Mouse (Mus musculus) induced T-regulatory cell, adult 2 months (primary cell): ENCODE data around the gene Gm20708.

Experiments
- DNase-seq: peaks from one replicate; pipeline ENCODE4 v3.0.0-alpha.2; 2012; ENCODE audit warnings: low read depth

The Gm20708 gene

DNA sequence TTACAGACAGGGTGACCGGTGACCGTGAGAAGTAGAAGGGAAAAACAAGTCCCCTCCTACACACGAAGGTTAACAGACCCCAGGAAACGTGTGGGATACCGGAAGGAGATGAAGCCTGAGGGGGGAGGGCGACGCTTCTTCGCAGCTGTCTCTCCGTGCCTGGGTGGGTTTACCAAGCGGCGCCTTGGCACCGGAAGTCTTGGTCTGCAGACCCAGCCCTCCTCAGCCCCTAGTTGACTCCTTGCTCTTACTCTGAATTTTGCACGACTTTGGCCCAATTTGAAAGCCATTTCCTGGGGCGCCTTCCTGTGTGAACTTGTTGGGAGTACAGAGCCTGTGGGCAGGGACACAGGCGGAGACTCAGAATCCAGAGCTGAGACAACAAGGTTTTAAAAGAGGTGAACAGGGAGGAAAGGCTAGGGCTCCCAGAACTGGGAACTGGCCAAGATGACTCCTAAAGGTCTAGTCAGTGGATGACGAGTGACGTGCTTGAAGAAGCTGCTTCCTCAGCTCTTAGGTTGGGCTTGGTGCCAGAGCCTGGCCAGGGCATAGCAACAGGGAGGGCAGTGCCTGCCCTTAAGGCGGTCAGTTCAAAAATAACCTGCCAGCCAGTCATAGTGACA lies 28.2 kb upstream of the Gm20708 start:
- DNase-seq, result no peak

GRCm38 (mm10) chr11:117781993-117782704 lies 27.3 kb upstream of the Gm20708 start, which contains the start of the genes Tmc8 and Tmc6:
Gene Tmc8 (plus strand): TSS chr11:117782076.
Gene Tmc6 (minus strand): TSS chr11:117782198.
- DNase-seq, result peak; percentile 93

- no peak for DNase-seq
Observed at GRCm38 (mm10) chr11:117782705-117783034, 26.8 kb upstream of the Gm20708 start.

GRCm38 (mm10) chr11:117783089-117783488 lies 26.4 kb upstream of the Gm20708 start:
- peak; percentile 83 for DNase-seq

DNA sequence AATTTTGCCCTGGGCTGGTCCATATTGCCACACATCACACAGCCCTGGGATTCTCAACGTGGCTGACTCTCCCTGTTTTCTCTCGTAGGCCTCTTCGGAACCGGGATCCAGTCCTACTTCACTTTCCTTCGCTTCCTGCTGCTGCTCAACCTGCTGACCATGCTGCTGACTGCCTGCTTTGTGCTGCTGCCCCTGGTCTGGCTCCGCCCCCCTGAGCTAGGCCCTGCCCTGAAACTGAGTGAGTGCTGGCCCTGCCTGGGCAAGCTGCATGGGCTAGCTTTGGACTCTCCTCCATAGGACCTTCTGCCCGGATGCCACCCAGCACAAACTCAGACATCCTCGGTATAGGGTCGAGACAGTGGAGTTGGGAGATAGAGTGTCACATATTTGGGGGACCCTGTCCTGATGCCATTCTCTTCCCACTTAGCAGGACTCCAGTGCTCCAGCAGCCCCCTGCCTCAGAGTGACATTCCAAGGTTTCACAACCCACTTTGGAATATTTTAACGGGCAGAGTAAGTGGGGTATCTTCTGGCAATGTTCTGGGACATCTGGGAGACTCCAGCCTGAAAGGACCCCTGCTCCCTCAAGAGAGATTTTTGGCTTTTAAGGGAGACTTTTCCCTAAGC lies 25.7 kb upstream of the Gm20708 start:
- peak; percentile 58 for DNase-seq

DNA sequence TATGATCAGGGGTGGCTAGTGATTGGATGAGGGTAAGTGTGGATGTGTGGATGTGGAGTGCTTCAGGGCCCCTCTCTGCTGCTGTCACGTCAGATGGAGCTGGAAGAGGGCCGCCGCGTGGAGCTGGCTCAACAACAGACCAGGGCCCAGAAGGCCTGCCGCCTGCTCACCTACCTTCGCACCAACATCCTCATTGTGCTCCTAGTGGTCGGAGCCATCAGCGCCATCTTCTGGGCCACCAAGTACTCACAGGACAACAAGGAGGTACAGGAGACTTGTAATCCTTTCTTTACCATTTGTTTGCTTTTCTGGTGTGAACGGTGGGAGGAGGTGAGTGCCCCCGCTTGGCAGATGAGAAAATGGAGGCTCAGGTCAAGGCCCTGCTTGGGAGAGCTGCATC lies 23.2 kb upstream of the Gm20708 start:
- peak; percentile 83 for DNase-seq

DNA sequence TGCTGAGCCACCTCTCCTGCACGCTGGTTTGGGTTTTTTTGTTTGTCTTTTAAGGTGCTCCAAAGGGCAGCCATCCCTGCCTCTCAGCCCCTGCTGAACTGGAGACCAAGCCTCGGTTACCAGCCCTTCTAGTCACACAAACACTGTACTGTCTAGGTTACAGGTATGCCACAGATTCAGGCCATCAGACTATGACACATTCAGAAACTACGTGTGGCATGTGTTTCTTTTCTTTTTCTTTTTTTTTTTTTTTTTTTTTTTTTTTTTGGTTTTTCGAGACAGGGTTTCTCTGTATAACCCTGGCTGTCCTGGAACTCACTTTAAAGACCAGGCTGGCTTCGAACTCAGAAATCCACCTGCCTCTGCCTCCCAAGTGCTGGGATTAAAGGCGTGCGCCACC lies 21.0 kb upstream of the Gm20708 start:
- DNase-seq, result peak; percentile 60

DNA sequence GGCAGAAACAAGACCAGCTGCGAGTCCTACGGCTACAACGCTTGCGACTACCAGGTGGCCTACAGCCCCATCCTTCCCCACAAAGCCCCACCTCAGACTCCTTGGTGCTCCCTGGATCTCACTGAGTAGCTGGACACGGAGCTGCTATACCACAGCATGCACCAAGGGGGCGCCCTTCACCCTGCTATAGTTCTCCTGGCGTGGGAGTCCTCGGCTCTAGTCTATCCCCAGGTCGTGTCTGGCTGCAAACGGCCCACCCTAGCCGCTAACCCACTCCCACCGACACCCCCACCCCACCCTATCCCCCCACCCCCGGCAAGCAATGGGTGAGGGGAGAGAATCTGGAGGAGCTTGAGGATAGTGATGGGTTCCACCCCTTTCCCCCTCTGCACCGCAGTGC lies 19.2 kb upstream of the Gm20708 start:
- peak; percentile 79 for DNase-seq

- DNase-seq, result no peak
Observed at GRCm38 (mm10) chr11:117790703-117791440, 18.6 kb upstream of the Gm20708 start.

- DNase-seq, result no peak
Observed at GRCm38 (mm10) chr11:117791441-117791761, 18.1 kb upstream of the Gm20708 start.

GRCm38 (mm10) chr11:117792281-117792888 lies 17.1 kb upstream of the Gm20708 start:
- DNase-seq, result peak; percentile 72

GRCm38 (mm10) chr11:117794035-117794551 lies 15.4 kb upstream of the Gm20708 start:
- DNase-seq, result no peak

GRCm38 (mm10) chr11:117796954-117797353 lies 12.5 kb upstream of the Gm20708 start:
- no peak for DNase-seq

- no peak for DNase-seq
Observed at GRCm38 (mm10) chr11:117797511-117798159, 11.8 kb upstream of the Gm20708 start, which contains the start of gene 6030468B19Rik. Gene 6030468B19Rik (plus strand): TSS chr11:117797660.

- no peak for DNase-seq
Observed at GRCm38 (mm10) chr11:117798160-117798541, 11.3 kb upstream of the Gm20708 start.

DNA sequence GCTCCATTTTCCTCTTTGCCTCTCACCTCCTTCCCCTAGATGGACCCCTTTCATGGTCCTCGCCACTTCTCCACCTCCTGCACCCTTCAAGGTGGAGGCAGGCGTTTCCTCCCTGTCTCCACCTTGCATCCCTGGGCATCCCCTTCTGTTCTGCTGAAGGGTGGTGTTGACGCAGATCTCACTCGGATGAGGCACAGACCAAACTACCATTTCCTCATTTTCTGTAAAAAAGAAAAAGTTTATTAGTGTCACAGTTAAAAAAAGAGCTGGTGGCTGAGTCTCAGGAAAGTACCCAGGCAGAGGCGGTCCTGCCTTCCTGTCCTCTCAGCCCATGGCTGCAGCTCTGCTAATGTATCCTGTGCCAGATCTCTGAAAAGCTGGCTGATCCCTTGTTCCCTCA lies 10.3 kb upstream of the Gm20708 start:
- DNase-seq, result peak; percentile 53

- no peak for DNase-seq
Observed at GRCm38 (mm10) chr11:117800038-117800437, 9.4 kb upstream of the Gm20708 start.

GRCm38 (mm10) chr11:117801650-117802049 lies 7.8 kb upstream of the Gm20708 start:
- no peak for DNase-seq

GRCm38 (mm10) chr11:117803166-117803688 lies 6.2 kb upstream of the Gm20708 start:
- no peak for DNase-seq

GRCm38 (mm10) chr11:117806781-117807180 lies 2.7 kb upstream of the Gm20708 start:
- DNase-seq, result no peak

- peak; percentile 91 for DNase-seq
Observed at GRCm38 (mm10) chr11:117810401-117811046, 1.1 kb downstream of the Gm20708 start.
